Mouse (Mus musculus) ZHBTc4 (cell line): ENCODE measurements around the gene Sh3kbp1.
A peak's percentile ranks its signal among the peaks of the same experiment; 100 is the strongest.

ENCODE experiments used
- DNase-seq: peaks from one replicate; pipeline ENCODE4 v3.0.0-alpha.2; 2011; ENCODE audit warnings: low read depth, low spot score

Sh3kbp1 gene

DNA sequence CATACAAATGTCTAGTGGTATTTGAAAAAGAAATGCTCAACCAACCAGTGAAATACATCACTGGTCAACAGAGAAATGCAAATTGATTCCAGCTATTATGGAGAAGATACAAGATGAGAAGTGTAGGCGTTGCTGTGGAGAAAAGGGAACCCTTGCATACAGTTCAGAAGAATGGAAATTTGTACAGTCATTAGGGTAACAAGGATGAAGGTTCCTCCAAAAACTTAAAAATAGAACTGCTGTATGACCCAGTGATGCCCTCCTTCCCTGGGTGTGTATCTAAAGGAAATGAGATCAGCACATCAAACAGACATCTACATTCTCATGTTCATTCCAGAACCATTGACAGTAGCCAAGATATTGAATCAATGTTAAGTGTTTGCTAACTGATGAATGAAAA lies 110.3 kb downstream of the Sh3kbp1 start:
- no peak for DNase-seq

DNA sequence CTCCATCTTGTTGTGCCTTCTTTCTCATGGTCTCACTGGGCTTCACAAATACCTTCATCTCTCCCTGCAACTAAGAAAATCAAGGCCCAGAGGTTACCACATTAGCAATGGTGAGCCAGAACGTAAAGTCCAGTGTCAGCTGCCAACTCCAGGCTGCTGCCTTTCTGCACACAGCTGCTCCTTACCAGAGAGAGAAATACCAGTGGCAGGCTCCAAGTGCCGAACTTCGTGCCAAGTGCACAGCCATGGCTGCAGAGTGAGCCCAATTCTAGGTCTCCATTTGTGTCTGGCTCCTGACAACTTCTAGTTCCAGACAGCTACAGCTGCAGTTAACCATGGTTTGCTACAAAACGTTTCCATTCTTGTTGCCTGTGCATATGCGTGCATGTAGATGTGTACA lies 117.0 kb downstream of the Sh3kbp1 start:
- DNase-seq = no peak

DNA sequence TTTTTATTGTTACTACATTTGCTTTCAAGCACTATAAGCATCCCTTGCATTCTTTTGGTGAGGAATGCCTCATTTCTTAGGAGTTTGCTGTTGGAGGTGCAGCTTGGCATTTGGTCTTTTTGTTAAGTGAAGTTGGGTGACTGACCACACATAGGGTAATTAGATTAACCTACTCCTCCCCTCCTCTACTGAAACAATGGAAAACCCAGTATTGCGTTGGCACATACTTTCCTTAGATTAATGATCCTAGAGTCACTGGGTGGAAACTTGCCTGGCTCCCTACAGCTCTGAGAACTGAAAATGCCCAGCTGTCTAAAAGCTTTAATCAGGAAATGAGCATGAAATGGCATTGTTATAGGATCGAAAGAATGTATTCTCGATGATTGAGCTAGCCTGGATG lies 117.5 kb downstream of the Sh3kbp1 start:
- no peak for DNase-seq

DNA sequence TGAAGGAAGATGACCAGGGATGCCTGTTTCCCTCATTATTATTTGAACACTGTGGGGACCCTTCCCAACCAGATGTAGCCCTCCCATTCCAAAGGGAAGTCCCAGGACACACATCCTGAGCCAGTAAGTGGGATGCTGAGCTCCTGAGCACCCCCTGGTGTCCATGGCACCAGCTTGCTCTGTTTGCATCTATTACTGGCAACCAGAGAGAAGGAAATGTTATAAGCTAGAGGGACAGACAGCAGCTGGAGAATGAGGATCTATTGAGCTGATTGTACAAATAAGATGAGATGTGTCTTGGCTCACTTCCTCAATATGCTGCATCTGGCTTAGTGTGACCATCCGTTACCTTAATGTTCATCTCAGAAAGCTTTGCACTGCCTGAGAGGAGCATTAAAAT lies 124.8 kb downstream of the Sh3kbp1 start:
- peak; percentile 4 for DNase-seq

DNA sequence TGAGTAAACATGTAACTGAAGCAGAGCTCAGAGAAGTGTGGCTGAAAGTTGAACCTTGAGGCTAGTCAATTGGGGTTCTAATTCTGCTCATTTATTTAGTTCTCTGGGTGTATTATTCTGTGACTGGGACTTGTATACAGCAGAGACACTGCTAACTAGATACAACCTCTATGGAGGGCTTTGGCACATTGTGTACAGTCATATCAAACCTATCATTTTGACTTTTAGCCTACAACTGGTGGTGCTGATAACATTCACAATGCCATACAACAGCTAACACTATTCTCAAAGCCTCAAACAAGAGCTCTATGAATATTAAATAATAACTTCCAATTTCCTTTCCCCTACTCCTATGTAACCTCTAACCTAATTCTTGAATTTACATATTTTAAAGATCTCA lies 129.2 kb downstream of the Sh3kbp1 start:
- no peak for DNase-seq

DNA sequence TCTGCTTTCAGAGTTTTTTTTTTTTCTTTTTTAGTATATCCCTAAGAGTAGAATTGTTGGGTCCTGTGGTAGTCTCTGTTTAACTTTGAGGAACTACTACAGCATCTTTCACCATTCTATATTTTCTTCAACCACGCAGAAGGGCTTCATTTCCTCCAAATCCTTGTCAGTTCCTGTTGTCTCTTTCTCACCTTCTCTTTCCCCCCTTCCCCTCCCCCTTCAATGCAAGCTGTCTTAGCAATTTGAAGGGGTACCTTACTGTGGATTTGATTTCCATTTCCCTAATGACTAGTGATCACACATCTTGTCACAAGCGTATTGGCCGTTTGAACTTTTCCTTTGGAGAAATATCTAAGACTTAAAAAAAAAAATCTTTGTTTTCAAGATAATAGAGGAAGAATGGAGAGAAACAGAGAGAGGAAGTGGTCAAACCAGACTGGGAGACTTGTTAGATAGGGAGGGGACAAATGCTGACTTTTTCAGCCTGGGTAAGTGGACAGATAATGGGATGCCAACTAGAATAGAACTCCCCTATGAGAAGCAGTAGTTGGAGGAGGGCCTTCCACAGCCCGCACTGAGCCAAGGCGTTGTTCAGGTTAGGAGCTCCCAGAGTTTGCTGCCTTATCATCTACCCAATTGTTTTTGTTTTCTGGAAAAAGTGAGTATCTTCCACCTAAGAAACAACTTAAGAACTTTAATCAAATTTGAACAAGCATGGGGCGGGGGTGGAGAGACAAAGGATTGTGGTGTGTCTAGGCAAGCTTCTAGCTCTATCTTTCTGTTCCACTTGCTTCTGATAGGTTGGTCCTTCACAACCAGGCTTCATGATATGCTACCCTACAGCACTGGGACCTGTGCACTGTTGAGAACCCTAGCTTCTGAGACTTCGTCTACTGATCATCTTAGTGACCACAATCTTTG lies 130.1 kb downstream of the Sh3kbp1 start:
- no peak for DNase-seq

DNA sequence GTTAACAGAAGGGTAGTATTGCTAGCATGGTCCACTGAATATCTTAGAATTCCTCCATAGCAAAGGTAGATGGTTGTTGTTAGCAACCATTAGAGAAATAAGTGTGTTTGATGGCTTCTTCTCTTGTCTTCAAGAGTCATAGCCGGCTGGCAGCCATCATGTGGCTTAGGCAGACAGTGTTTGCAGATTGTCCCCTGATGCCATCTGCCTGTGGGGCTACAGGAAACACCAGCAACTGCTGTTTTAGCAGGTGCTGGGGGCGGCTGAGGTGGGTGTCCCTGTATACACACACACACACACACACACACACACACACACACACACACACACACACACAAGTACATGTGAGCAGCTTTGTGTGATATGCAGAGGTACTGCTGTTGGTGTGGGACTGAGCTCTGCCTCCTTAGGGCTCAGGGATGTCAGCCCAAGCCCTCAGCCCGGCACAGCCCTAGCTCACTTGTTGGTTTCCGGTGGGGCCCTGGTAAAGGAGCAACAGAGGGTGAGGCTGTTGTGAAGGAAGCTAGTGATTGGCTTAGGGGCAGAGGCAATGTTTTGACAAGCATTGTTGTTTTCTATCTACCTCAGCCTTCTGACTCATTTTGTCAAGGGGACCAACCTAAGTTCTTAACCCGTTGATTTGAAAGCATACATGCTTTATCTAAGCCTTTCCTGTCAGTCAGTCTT lies 130.9 kb downstream of the Sh3kbp1 start:
- DNase-seq = no peak

DNA sequence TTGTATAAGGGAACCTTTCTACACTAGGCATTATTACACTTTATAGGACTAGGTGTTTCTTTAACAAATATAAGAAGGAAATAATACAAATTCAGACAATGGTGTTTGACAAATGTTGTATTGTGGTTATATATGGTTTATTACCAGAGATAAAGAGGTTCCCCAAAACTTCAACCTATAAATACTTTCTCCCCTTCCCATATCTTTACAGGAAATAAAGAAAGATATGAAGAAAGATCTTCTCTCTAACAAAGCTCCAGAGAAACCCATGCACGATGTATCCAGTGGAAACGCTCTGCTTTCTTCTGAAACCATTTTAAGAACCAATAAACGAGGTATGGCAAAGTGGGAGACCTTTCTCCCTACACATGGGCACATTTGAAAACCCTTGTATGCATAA lies 136.7 kb downstream of the Sh3kbp1 start:
- DNase-seq = no peak

DNA sequence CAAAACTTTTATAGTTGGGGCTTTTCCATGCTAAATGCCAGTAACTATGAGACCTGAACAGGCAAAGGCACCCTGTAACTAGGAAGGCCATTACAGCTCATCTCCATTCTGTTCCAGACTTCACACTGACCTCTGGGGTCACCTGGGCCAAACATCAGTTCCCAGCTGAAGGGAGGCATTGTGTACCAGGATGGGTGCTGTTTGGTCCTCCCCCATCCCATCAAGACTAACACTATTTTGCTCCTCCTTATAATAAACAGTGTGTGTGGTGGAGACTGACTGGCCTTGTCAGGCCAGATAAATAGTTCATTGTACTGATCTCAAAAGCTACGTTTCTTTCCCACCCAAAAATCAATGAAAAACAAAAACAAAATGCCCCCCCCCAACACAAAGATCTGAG lies 138.8 kb downstream of the Sh3kbp1 start:
- no peak for DNase-seq

DNA sequence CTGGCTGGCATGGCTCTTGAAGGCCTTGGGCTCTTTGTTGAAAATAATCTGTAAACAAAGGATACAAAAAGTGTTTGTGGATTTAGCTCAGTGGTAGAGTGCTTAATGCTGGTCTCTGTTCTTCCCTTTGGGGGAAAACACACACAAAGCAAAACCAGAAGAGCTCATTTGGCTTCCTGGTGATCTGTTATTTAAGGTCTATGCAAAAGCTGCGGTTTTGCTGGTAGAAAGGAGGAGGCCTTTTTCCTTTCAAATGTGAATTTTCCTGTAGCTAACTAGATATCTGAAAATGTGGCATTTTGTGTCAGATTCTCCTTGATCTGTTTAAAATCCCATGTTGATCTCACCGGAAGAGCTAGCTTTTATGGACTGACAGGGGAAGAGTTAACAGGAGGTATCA lies 141.9 kb downstream of the Sh3kbp1 start:
- no peak for DNase-seq

DNA sequence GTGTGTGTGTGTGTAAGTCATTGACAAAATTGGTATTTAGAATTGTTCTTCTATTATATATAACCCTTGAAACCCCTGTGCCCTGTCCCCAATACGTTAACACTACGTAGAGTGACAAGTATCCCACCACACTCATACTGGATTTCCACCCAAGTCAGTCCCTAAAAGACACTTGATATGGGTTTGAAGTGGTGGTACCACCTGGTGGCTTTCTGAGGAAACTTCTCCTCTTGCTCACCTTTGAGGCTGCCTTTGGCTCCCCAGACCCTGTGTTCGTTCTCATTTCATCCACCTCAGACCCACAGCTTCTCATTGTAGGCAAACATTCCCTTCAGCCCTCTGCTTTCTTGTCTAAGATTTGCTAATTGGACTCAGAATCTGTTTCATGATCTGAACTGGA lies 142.7 kb downstream of the Sh3kbp1 start:
- no peak for DNase-seq

DNA sequence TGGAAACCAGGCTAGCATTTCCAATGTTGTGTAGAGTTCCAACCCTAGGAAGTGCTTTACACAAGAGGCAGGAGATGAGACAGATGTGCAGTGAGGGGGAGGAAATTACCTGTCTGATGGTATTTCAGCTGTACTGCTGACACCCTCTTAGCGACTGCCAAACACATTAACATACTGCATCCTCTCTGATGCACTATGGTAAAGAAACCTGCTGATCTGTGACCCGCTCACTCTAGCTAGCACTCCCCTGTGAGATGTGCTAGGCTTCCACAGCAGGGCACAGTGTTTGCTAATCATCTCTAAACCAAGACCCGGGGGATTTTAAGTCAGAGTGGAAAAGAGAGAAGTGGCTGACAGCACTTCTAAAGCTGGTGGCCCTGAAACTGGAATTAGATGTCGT lies 145.1 kb downstream of the Sh3kbp1 start:
- no peak for DNase-seq

DNA sequence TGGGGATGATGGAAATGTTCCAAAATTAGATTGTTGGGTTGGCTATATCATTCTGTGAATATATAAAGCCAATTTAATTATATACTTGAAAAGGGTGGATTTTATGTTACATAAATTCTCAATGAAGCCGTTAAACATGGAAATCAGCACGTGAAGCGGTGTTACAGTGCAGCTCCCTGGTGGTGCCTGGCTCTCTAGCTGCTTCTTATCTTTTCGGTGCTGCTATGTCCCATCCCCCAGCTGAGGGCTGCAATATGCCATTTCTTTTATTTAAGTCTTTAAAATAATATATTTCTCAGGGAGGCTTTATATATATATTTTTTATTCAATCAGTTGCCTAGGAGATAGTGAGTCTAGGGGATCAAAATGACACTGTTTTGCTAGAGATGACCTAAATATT lies 148.0 kb downstream of the Sh3kbp1 start:
- no peak for DNase-seq

DNA sequence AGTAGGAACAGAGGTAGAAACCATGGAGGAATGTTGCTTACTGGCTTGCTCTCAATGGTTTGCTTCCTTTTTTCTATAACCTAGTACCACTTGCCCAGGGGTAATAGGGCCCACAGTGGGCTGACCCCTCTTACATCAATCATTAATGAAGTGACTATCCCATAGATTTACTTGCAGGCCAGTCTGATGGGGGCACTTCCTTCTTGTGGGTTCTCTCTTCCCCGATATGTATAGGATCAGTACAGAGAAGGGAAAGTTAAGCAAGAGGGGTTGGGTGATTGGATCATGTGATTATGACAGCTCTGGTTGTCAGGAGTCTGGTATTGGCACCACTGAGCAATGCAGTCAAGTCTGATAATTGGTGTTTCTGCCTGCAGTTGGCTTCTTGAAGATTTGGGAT lies 151.7 kb downstream of the Sh3kbp1 start:
- DNase-seq = no peak

DNA sequence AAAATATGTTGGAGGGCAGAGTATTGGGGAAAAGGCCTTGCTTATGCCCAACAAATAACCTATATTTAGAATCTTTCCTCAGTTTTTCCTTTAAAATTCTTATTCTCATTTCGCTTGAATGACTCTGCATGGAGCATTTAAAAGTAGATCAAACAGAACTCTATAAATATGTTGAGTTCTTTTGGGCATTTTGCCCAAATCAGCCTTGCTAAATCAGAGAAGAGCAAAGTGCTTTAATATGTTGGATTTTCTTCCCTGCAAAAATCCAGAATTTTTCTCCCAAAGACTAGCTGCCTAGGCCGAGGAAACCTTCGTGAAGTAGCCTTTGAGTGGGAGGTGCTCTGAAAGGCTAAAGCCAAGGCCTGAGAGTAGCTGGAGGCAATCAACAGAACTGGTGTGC lies 163.4 kb downstream of the Sh3kbp1 start:
- no peak for DNase-seq

DNA sequence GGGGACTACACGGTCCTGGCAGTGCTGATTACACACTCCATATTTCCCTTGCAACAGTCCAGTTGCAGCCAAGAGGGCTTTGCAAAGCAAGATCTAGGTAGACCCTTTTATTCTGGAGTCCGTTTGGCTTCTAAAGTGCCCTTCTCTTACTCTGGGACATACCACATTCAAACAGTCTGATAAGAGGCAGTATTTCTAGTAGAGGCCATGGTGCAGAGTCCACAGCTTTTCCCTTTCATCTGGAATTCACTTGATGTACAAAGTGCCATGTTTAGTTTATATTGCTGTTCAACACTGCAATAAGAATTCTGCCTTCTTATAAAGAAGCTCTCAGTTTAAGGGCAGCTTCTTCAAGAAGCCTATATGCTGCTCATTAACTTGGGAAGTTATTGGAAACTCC lies 168.5 kb downstream of the Sh3kbp1 start:
- DNase-seq = no peak

DNA sequence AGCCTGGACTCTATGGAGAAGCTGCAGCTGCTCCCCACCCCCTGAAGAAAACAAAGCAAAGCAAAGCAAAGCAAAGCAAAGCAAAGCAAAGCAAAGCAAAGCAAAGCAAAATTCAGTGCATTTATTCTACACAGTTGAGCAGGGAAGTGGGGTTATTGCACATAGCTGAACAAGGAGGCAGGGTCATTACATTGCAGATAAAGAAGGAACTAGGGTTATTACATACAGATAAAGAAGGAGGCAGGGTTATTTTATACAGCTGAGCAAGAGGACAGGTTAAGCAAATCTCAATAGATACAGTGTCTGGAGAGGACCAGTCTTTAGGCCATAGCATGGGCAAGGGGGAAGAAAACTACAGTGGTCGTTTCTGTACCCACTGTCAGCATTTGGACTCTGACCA lies 177.3 kb downstream of the Sh3kbp1 start:
- no peak for DNase-seq

DNA sequence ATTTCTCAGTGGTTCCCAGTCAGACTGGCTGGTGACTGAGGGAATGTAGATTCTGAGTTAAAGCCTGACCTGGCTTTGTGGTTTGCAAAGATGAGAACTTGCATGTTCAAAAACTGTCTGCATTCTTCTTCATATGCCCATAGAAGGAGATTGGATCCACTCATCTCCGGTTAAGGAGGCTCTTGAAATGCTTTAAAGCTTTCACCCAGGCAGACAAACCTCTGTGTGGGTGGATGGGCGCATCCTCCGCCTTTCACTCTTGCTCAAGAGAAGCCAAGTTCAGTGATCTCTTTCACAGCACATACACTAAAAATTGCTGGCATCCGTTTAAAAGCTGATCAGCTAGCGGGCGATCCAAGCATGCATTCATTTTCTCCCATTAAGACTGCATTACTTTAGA lies 182.4 kb downstream of the Sh3kbp1 start:
- no peak for DNase-seq

DNA sequence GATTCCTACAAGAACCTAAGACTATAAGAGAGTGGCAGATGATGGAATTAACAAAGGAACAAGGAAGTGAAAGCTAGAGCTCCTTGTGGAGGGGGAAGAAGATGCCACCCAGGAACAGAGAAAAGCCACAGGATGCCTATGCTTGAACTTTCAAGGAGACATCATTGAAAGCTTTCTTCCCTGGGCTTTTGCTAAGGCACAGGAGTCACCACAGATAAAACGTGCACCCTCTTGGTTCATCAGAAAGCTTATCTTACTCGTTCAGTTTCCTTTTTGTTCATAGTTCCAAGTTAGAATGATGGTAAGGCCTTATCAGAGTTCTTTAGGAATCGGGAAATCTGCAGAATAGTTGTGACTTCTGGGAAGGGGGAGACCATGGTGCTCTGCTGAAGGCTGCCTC lies 183.4 kb downstream of the Sh3kbp1 start:
- no peak for DNase-seq

DNA sequence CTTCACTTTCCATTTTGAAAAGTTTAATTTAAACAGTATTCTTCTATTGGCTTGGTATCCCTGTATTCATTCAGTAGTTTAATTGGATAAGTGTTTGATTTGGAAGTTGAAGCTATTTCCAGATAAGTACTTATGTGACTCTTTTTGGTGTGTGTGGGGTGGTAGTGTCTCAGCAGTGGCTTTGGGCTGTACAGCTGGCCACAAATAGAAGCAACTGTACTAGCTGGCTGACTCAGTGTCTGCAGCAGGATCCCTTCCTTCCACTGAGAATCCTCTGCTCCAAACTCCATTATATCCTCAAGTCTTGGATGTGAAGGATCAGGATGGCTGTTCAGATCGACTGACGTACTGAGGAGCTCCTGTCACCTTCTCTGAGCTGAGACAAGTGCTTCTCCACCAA lies 190.4 kb downstream of the Sh3kbp1 start:
- no peak for DNase-seq

DNA sequence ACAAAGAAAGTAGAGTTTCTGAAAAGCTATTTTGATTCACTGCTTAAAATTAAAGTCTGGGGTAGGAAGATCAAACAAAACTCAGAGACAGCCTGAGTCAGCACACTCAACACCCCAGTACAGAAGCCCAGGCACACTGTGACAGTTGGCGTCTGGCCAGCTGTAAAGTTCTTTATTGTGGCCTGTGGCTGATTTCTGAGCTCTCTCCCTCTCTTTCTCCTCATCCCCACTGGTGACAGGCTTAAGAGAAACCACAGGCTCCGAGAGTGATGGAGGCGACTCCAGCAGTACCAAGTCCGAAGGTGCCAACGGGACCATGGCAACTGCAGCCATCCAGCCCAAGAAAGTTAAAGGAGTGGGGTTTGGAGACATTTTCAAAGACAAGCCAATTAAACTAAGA lies 201.1 kb downstream of the Sh3kbp1 start:
- no peak for DNase-seq

DNA sequence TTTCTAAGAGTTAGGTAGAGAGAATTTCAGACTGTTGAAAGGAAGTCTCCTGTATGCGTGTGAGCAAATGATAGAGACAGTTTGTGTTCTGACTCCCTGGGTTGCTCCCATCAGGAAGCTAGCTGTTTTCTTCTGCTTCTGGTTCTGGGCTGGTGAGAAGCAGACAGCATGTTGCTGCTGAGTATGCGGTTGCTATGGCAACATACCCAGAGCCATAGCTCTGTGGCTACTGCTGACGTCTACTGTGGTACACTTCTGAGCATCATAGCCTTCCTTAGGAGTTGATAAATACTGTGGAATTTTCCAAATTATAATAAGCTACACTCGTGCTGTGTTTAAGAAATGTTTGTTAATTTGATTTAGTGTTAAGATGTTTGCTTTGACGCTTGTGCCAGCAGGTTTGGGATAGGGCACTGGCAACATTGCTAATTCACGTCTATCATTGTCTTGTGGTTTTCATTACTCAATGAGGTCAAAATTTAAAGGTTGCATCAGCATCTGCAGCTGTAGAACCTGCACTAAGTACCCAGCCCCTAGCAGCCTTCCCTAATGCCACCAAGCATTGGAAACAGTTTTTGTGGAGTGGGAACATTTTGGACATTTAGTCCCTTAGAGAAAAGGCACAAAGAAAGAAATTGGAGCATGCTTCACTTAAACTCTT lies 202.2 kb downstream of the Sh3kbp1 start:
- peak; percentile 4 for DNase-seq

DNA sequence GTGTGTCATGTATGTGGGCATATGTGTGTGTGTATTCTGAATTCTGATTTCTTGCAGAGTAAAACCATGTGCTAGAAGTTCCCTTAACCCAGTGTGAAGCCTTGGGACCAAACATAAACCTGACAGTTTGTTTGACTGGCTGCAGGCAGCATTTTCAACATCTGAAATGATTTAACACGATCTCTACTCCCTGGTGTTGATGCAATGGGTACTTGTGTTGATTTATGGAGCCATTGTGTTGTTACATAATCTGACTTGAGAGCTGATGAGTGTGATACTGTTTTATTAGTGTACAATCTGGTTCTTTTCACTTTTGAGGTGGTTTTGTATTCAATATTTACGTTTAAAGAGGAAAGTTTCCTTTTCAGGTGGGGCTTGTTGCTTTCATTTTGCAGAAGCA lies 204.1 kb downstream of the Sh3kbp1 start:
- no peak for DNase-seq
